Mouse (Mus musculus) thymus, postnatal 0 days (tissue): ENCODE measurements around the gene Kdm6b. TPM values are rescaled to one million over a fixed set of nuclear protein-coding genes. Genes with fewer than 3 reads are reported as not detected.

Experiments used
- DNase-seq: peaks from one replicate; pipeline ENCODE4 v3.0.0-alpha.2; 2015; ENCODE audit warnings: low spot score
- polyA plus RNA-seq: library from polyadenylated mRNA; unstranded; fragments of >200 nt; fragmentation: Nextera tagmentation; extraction: Ambion mirVana; gene quantifications from 2 replicates; pipeline ENCODE4 v1.2.1, GENCODE M21; 2015

Gene Kdm6b
- polyA plus RNA-seq, result 31.5 and 45.6 TPM in 2 replicates

- DNase-seq, result peak; percentile 87
Observed at GRCm38 (mm10) chr11:69413221-69414181, at the start of gene Kdm6b. Kdm6b (minus strand) TSS chr11:69413675.

GRCm38 (mm10) chr11:69461568-69461967 lies 48.1 kb upstream of the Kdm6b start:
- DNase-seq, result no peak

GRCm38 (mm10) chr11:69459883-69460282 lies 46.4 kb upstream of the Kdm6b start:
- no peak for DNase-seq

- no peak for DNase-seq
Observed at GRCm38 (mm10) chr11:69457006-69457579, 43.6 kb upstream of the Kdm6b start.

- DNase-seq, result no peak
Observed at GRCm38 (mm10) chr11:69452114-69452867, 38.8 kb upstream of the Kdm6b start.

GRCm38 (mm10) chr11:69447299-69447698 lies 33.8 kb upstream of the Kdm6b start:
- DNase-seq, result no peak

- DNase-seq, result no peak
Observed at GRCm38 (mm10) chr11:69443328-69443727, 29.9 kb upstream of the Kdm6b start.

- DNase-seq, result no peak
Observed at GRCm38 (mm10) chr11:69437291-69437690, 23.8 kb upstream of the Kdm6b start.

- no peak for DNase-seq
Observed at GRCm38 (mm10) chr11:69433189-69433588, 19.7 kb upstream of the Kdm6b start.

- DNase-seq, result no peak
Observed at GRCm38 (mm10) chr11:69432640-69432982, 19.1 kb upstream of the Kdm6b start.

GRCm38 (mm10) chr11:69431829-69432639 lies 18.6 kb upstream of the Kdm6b start:
- peak; percentile 87 for DNase-seq

- no peak for DNase-seq
Observed at GRCm38 (mm10) chr11:69430631-69431030, 17.2 kb upstream of the Kdm6b start.

- DNase-seq, result no peak
Observed at GRCm38 (mm10) chr11:69429313-69429712, 15.8 kb upstream of the Kdm6b start.

- peak; percentile 47 for DNase-seq
Observed at GRCm38 (mm10) chr11:69428751-69429150, 15.3 kb upstream of the Kdm6b start.

GRCm38 (mm10) chr11:69426246-69426645 lies 12.8 kb upstream of the Kdm6b start:
- no peak for DNase-seq

- DNase-seq, result no peak
Observed at GRCm38 (mm10) chr11:69423885-69424284, 10.4 kb upstream of the Kdm6b start.

- no peak for DNase-seq
Observed at GRCm38 (mm10) chr11:69422842-69423241, 9.4 kb upstream of the Kdm6b start.

GRCm38 (mm10) chr11:69421131-69421977 lies 7.9 kb upstream of the Kdm6b start:
- no peak for DNase-seq

- DNase-seq, result no peak
Observed at GRCm38 (mm10) chr11:69420554-69421000, 7.1 kb upstream of the Kdm6b start.
